Mouse (Mus musculus) neural tube, embryonic 14.5 days (tissue): Measurements from ENCODE around the gene Ppp1r9b. TPM values are rescaled to one million over a fixed set of nuclear protein-coding genes. Genes with fewer than 3 reads are reported as not detected.
A peak's percentile ranks its signal among the peaks of the same experiment; 100 is the strongest.

Experiments used
- ATAC-seq: fragments of 200-750 bp; cut with Nextera tagmentation; 2 replicates; pipeline ENCODE4 v1.8.0; 2017; ENCODE audit warnings: low read depth, mild to moderate bottlenecking, moderate TSS enrichment, moderate library complexity
- H3K27ac ChIP-seq: fragments of 300-500 bp; sonication (generic); 2 replicates; pipeline ENCODE4 v1.5.1; 2014; ENCODE audit warnings: low read depth, mild to moderate bottlenecking, control low read depth, low read length, moderate library complexity, mixed read lengths
- H3K27me3 ChIP-seq: fragments of 300-500 bp; sonication (generic); 2 replicates; pipeline ENCODE4 v1.6.1; 2014; ENCODE audit warnings: low read length; ENCODE audit not compliant: control insufficient read depth, insufficient read depth
- H3K36me3 ChIP-seq: fragments of 300-500 bp; sonication (generic); 2 replicates; pipeline ENCODE4 v1.6.1; 2014; ENCODE audit warnings: low read length, mixed read lengths; ENCODE audit not compliant: control insufficient read depth, insufficient read depth
- H3K4me1 ChIP-seq: fragments of 300-500 bp; sonication (generic); 2 replicates; pipeline ENCODE4 v1.6.1; 2014; ENCODE audit warnings: low read length; ENCODE audit not compliant: control insufficient read depth, insufficient read depth
- H3K4me2 ChIP-seq: fragments of 300-500 bp; sonication (generic); 2 replicates; pipeline ENCODE4 v1.6.1; 2014; ENCODE audit warnings: mild to moderate bottlenecking, low read depth, low read length, control low read depth
- H3K4me3 ChIP-seq: fragments of 300-500 bp; sonication (generic); 2 replicates; pipeline ENCODE4 v1.5.1; 2014; ENCODE audit warnings: low read depth, low read length, control low read depth, mixed read lengths
- H3K9ac ChIP-seq: fragments of 300-500 bp; sonication (generic); replicated peaks from 2 replicates; pipeline ENCODE4 v1.6.1; 2014; ENCODE audit warnings: low read depth, mild to moderate bottlenecking, control low read depth, low read length, mixed read lengths
- H3K9me3 ChIP-seq: fragments of 300-500 bp; sonication (generic); 2 replicates; pipeline ENCODE4 v1.6.1; 2016; ENCODE audit warnings: low read length; ENCODE audit not compliant: control insufficient read depth
- WGBS: fragments of 180-500 bp; shearing (Covaris S2); extraction: QIAGEN DNeasy Blood & Tissue Kit; methylation state at CpG from one replicate; pipeline ENCODE4 v1.1.7; 2014; 5-methylcytosine and 5-hydroxymethylcytosine counted together
- polyA plus RNA-seq: library from polyadenylated mRNA; unstranded; fragments of >200 nt; fragmentation: Nextera tagmentation; extraction: Ambion mirVana; gene quantifications from 2 replicates; pipeline ENCODE4 v1.2.1, GENCODE M21; 2014

The Ppp1r9b gene
- polyA plus RNA-seq, 1 experiment from 2014 or later, result 29.8 TPM

GRCm38 (mm10) chr11:94992754-94993606, 2.1 kb downstream of the Ppp1r9b start:
- H3K4me1 ChIP-seq, result peaks cover 57% of the 10 kb centered on the region
- peak overlapping the region; percentile 100 for H3K4me2 ChIP-seq
- H3K9ac ChIP-seq, result peak overlapping the region; percentile 98
- ATAC-seq, result no peak
- peaks cover 5% of the 10 kb centered on the region; the same call in 1 of the 2 replicates for H3K36me3 ChIP-seq
- H3K9me3 ChIP-seq, result no peaks in the 10 kb centered on the region
- H3K4me3 ChIP-seq, result peak overlapping the region; percentile 97
- H3K27ac ChIP-seq, result no peak overlapping the region
- peaks cover 4% of the 10 kb centered on the region; the same call in 1 of the 2 replicates for H3K27me3 ChIP-seq
- 1% methylated on average over 22 of the region's 22 CpGs for WGBS

GRCm38 (mm10) chr11:94994208-94994814, 3.5 kb downstream of the Ppp1r9b start:
- Histone ChIP-seq H3K27ac (no peak overlapping the region), H3K4me2 (peak overlapping the region; percentile 100), H3K9ac (peak overlapping the region; percentile 98), H3K27me3 (peaks cover 4% of the 10 kb centered on the region; the same call in 1 of the 2 replicates), H3K36me3 (peaks cover 9% of the 10 kb centered on the region; the same call in 1 of the 2 replicates), H3K9me3 (no peaks in the 10 kb centered on the region), H3K4me1 (peaks cover 53% of the 10 kb centered on the region), H3K4me3 (peak overlapping the region; percentile 97)
- WGBS, result 47% methylated on average over 10 of the region's 10 CpGs
- ATAC-seq, result no peak

GRCm38 (mm10) chr11:94994947-94995772, 4.3 kb downstream of the Ppp1r9b start:
- 78% methylated on average over 11 of the region's 11 CpGs for WGBS
- H3K4me2 ChIP-seq, result peak overlapping the region; percentile 100
- no peak overlapping the region for H3K27ac ChIP-seq
- no peak for ATAC-seq
- peaks cover 18% of the 10 kb centered on the region for H3K36me3 ChIP-seq
- H3K9me3 ChIP-seq, result no peaks in the 10 kb centered on the region
- H3K4me1 ChIP-seq, result peaks cover 50% of the 10 kb centered on the region
- peak overlapping the region; percentile 98; the same call in 1 of the 2 replicates for H3K9ac ChIP-seq
- H3K4me3 ChIP-seq, result peak overlapping the region; percentile 97
- peaks cover 4% of the 10 kb centered on the region; the same call in 1 of the 2 replicates for H3K27me3 ChIP-seq

GRCm38 (mm10) chr11:94996101-94996500, 5.3 kb downstream of the Ppp1r9b start:
- peaks cover 27% of the 10 kb centered on the region for H3K36me3 ChIP-seq
- H3K9ac ChIP-seq, result no peak overlapping the region
- H3K4me3 ChIP-seq, result no peak overlapping the region
- 87% methylated on average over 8 of the region's 8 CpGs for WGBS
- peaks cover 4% of the 10 kb centered on the region; the same call in 1 of the 2 replicates for H3K27me3 ChIP-seq
- H3K9me3 ChIP-seq, result no peaks in the 10 kb centered on the region
- no peak overlapping the region for H3K27ac ChIP-seq
- peaks cover 52% of the 10 kb centered on the region for H3K4me1 ChIP-seq
- no peak for ATAC-seq
- H3K4me2 ChIP-seq, result peak overlapping the region; percentile 100; the same call in 1 of the 2 replicates

- ATAC-seq, result no peak
These were observed 6.1 kb downstream of the Ppp1r9b start for GRCm38 (mm10) chr11:94996984-94997383.

GRCm38 (mm10) chr11:94997596-94997995, 6.8 kb downstream of the Ppp1r9b start:
- Histone ChIP-seq H3K36me3 (peaks cover 40% of the 10 kb centered on the region), H3K9ac (no peak overlapping the region), H3K27me3 (no peaks in the 10 kb centered on the region), H3K4me1 (peaks cover 49% of the 10 kb centered on the region), H3K4me2 (no peak overlapping the region; the same call in 1 of the 2 replicates), H3K9me3 (no peaks in the 10 kb centered on the region), H3K27ac (no peak overlapping the region), H3K4me3 (no peak overlapping the region)
- no peak for ATAC-seq
- 56% methylated on average over 5 of the region's 5 CpGs for WGBS

More at GRCm38 (mm10) chr11:94996984-94997383, 6.1 kb downstream of the Ppp1r9b start:
- H3K27ac ChIP-seq, result no peak overlapping the region
- peaks cover 4% of the 10 kb centered on the region; the same call in 1 of the 2 replicates for H3K27me3 ChIP-seq
- H3K9me3 ChIP-seq, result no peaks in the 10 kb centered on the region
- H3K36me3 ChIP-seq, result peaks cover 34% of the 10 kb centered on the region
- H3K9ac ChIP-seq, result no peak overlapping the region
- no peak overlapping the region for H3K4me2 ChIP-seq
- peaks cover 52% of the 10 kb centered on the region for H3K4me1 ChIP-seq
- 99% methylated on average over 6 of the region's 6 CpGs for WGBS
- no peak overlapping the region for H3K4me3 ChIP-seq

GRCm38 (mm10) chr11:94998041-94998531, 7.3 kb downstream of the Ppp1r9b start:
- peak; percentile 7; the same call in 1 of the 2 replicates for ATAC-seq
- Histone ChIP-seq H3K9ac (no peak overlapping the region), H3K4me2 (no peak overlapping the region; the same call in 1 of the 2 replicates), H3K4me1 (peaks cover 48% of the 10 kb centered on the region), H3K36me3 (peaks cover 45% of the 10 kb centered on the region), H3K9me3 (no peaks in the 10 kb centered on the region), H3K27ac (no peak overlapping the region), H3K27me3 (no peaks in the 10 kb centered on the region), H3K4me3 (no peak overlapping the region)
- WGBS, result 68% methylated on average over 16 of the region's 16 CpGs

- no peak overlapping the region for H3K27ac ChIP-seq
- peak overlapping the region; percentile 0; the same call in 1 of the 2 replicates for H3K4me2 ChIP-seq
- no peak overlapping the region for H3K4me3 ChIP-seq
- H3K9me3 ChIP-seq, result no peaks in the 10 kb centered on the region
- peaks cover 59% of the 10 kb centered on the region for H3K36me3 ChIP-seq
- no peaks in the 10 kb centered on the region for H3K27me3 ChIP-seq
- no peak for ATAC-seq
- no peak overlapping the region for H3K9ac ChIP-seq
- H3K4me1 ChIP-seq, result peaks cover 27% of the 10 kb centered on the region
- WGBS, result 73% methylated on average over 8 of the region's 8 CpGs
These were observed 9.3 kb downstream of the Ppp1r9b start for GRCm38 (mm10) chr11:95000128-95000527.
